Mouse (Mus musculus): Measurements from ENCODE around the gene Olfr1308.

Gene Olfr1308

DNA sequence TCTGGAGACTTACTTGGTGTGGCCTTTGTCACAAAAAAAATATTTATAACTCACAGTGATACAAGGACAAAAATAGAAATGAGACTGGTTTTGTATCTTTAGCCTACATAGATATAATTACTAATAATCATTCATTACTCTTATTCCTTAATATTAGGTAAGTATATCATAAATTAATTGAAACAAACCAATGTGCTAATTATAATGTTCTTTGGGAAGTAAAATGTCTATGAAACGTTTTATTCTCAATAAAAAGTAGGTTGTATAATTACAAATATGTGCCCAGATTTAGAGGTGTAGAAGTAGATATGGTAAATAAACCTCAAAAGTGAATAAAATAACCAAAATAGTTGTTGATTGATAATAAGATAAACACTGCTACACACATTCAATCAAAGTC is at the start of gene Olfr1308:
Gene Olfr1308, minus strand, starts transcription at position 101 of the 400 bp plus-strand sequence.
- no peak for DNase-seq (ENCODE audit: low spot score in 2 of 2)

DNA sequence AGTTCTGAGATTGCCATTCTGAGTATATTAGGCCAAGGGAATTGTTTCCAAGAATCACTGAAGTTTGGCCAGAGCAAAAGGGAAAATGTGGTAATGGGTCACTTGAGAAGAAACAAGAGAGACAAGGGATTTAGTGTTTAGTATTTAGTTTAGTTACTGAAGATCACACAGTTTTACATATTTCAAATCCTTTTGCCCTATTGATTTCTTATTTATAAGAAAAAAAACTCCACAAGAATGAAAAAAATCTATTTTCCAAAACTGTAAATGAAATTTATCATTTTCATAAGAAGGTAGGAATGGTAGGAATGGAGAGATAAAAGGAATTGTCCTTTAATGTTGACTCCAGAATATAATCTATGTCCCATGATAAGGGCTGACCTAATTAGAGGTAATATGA is 47.9 kb upstream of the Olfr1308 start, which contains the start of gene Olfr1310:
Gene Olfr1310, minus strand, starts transcription at position 101 of the 400 bp plus-strand sequence.
- no peak for DNase-seq (ENCODE audit: low spot score in 2 of 2)

DNA sequence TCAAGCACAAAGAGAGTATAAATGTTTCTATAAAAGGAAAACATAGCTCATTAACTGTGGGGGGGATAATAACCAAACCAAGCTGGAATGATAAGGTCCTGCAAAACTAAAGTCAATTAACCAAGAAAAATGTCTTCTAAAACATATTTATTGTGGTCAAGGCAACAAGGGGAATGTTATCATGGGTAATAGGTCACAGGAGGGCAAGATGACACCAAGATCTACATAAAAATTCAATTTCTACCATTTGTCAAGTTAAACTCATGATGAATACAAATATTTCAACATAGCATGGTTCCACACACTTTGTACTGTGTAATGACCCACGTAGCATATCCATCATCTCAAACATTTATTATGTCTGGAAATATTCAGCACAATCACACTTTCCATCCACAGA is 25.4 kb upstream of the Olfr1308 start, which contains the start of gene Olfr1309:
Gene Olfr1309, minus strand, starts transcription at position 101 of the 400 bp plus-strand sequence.
- DNase-seq (ENCODE audit: low spot score in 2 of 2) = no peak

DNA sequence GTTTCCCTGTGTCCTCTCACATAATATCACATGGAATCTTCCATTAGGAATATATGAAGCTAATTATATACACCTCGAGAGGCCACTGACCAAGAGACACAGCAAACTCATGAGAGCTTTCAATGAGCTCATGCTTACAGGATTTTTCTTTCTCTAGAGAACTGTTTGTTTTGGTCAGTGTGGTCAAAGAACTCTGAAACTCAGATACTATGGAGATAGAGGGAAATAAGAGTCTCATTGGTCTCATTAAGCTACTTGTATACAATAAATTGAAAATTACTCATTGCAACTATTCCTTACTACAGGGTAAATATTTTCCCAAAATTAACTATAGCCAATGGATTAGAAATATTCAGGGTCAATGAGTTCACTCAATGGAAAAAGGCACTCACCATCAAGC is 15.4 kb downstream of the Olfr1308 start, which contains the start of gene Olfr1307:
Gene Olfr1307, minus strand, starts transcription at position 101 of the 400 bp plus-strand sequence.
- no peak for DNase-seq (ENCODE audit: low spot score in 2 of 2)

DNA sequence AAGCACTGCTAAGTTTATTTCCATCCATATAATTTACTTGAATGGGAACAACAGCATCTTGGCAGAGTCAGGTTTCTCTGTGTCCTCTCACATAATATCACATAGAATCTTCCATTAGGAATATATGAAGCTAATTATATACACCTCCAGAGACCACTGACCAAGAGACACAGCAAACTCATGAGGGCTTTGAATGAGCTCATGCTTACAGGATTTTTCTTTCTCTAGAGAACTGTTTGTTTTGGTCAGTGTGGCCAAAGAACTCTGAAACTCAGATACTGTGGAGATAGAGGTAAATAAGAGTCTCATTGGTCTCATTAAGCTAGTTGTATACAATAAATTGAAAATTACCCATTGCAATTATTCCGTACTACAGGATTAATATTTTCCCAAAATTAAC is 48.6 kb downstream of the Olfr1308 start, which contains the start of gene Olfr1306:
Gene Olfr1306, minus strand, starts transcription at position 101 of the 400 bp plus-strand sequence.
- no peak for DNase-seq (ENCODE audit: low spot score in 2 of 2)

Data from urinary bladder, postnatal 4 days (tissue).